Mouse (Mus musculus): Measurements from ENCODE around the gene Slc36a3. TPM values are rescaled to one million over a fixed set of nuclear protein-coding genes. Genes with fewer than 3 reads are reported as not detected.

The Slc36a3 gene
- polyA plus RNA-seq, 1 experiment from 2014 or later: not detected

- Histone ChIP-seq H3K4me3 (replicated peaks) (no peak overlapping the region), H3K27ac (no peak overlapping the region), H3K9ac (replicated peaks) (no peak overlapping the region), H3K4me1 (replicated peaks) (no peaks in the 10 kb centered on the region), H3K9me3 (no peaks in the 10 kb centered on the region), H3K36me3 (no peaks in the 10 kb centered on the region), H3K4me2 (replicated peaks) (no peak overlapping the region), H3K27me3 (0 out of 2 replicates have a peak, but pooled peaks cover 2% of the 10 kb centered on the region)
- no peak for ATAC-seq
- WGBS: 91% methylated on average over 6 of the region's 6 CpGs
Observed at GRCm38 (mm10) chr11:55168914-55169313, 17.4 kb upstream of the Slc36a3 start.

- H3K27ac ChIP-seq: no peak overlapping the region
- H3K27me3 ChIP-seq: 0 out of 2 replicates have a peak, but pooled peaks cover 2% of the 10 kb centered on the region
- no peaks in the 10 kb centered on the region for H3K36me3 ChIP-seq
- H3K4me2 ChIP-seq (replicated peaks): no peak overlapping the region
- no peak for ATAC-seq
- 84% methylated on average over 4 of the region's 4 CpGs for WGBS
- H3K4me3 ChIP-seq (replicated peaks): no peak overlapping the region
- no peak overlapping the region for H3K9ac ChIP-seq (replicated peaks)
- H3K4me1 ChIP-seq (replicated peaks): no peaks in the 10 kb centered on the region
- H3K9me3 ChIP-seq: no peaks in the 10 kb centered on the region
Observed at GRCm38 (mm10) chr11:55168504-55168903, 17.0 kb upstream of the Slc36a3 start.

- ATAC-seq: no peak
- H3K9ac ChIP-seq (replicated peaks): no peak overlapping the region
- H3K27ac ChIP-seq: no peak overlapping the region
- 92% methylated on average over 7 of the region's 7 CpGs for WGBS
- no peak overlapping the region for H3K4me3 ChIP-seq (replicated peaks)
- H3K4me1 ChIP-seq (replicated peaks): no peaks in the 10 kb centered on the region
- no peaks in the 10 kb centered on the region for H3K9me3 ChIP-seq
- no peaks in the 10 kb centered on the region for H3K36me3 ChIP-seq
- no peaks in the 10 kb centered on the region for H3K27me3 ChIP-seq
- H3K4me2 ChIP-seq (replicated peaks): no peak overlapping the region
Observed at GRCm38 (mm10) chr11:55165748-55166147, 14.2 kb upstream of the Slc36a3 start.

- Histone ChIP-seq H3K4me2 (replicated peaks) (no peak overlapping the region), H3K27me3 (no peaks in the 10 kb centered on the region), H3K9me3 (no peaks in the 10 kb centered on the region), H3K4me3 (replicated peaks) (no peak overlapping the region), H3K27ac (no peak overlapping the region), H3K4me1 (replicated peaks) (no peaks in the 10 kb centered on the region), H3K36me3 (no peaks in the 10 kb centered on the region), H3K9ac (replicated peaks) (no peak overlapping the region)
- no peak for ATAC-seq
- WGBS: 44% methylated on average over 3 of the region's 3 CpGs
Observed at GRCm38 (mm10) chr11:55164723-55165122, 13.2 kb upstream of the Slc36a3 start.

- no peak for ATAC-seq
- Histone ChIP-seq H3K4me2 (replicated peaks) (no peak overlapping the region), H3K36me3 (no peaks in the 10 kb centered on the region), H3K4me3 (replicated peaks) (no peak overlapping the region), H3K9me3 (no peaks in the 10 kb centered on the region), H3K27me3 (no peaks in the 10 kb centered on the region), H3K27ac (no peak overlapping the region), H3K4me1 (replicated peaks) (no peaks in the 10 kb centered on the region), H3K9ac (replicated peaks) (no peak overlapping the region)
- WGBS: 51% methylated on average over 9 of the region's 9 CpGs
Observed at GRCm38 (mm10) chr11:55162670-55163069, 11.2 kb upstream of the Slc36a3 start.

GRCm38 (mm10) chr11:55158785-55159359 is 7.4 kb upstream of the Slc36a3 start:
- H3K4me2 ChIP-seq (replicated peaks): no peak overlapping the region
- no peaks in the 10 kb centered on the region for H3K36me3 ChIP-seq
- H3K27ac ChIP-seq: no peak overlapping the region
- WGBS: 52% methylated on average over 13 of the region's 13 CpGs
- no peak overlapping the region for H3K9ac ChIP-seq (replicated peaks)
- no peak overlapping the region for H3K4me3 ChIP-seq (replicated peaks)
- ATAC-seq: no peak
- no peaks in the 10 kb centered on the region for H3K4me1 ChIP-seq (replicated peaks)
- H3K9me3 ChIP-seq: no peaks in the 10 kb centered on the region
- H3K27me3 ChIP-seq: no peaks in the 10 kb centered on the region

GRCm38 (mm10) chr11:55155070-55155421 is 3.5 kb upstream of the Slc36a3 start:
- no peaks in the 10 kb centered on the region for H3K36me3 ChIP-seq

GRCm38 (mm10) chr11:55154398-55155069 is 3.0 kb upstream of the Slc36a3 start:
- 77% methylated on average over 3 of the region's 3 CpGs for WGBS
- no peaks in the 10 kb centered on the region for H3K9me3 ChIP-seq
- no peak overlapping the region for H3K9ac ChIP-seq (replicated peaks)
- H3K4me1 ChIP-seq (replicated peaks): no peaks in the 10 kb centered on the region
- H3K36me3 ChIP-seq: no peaks in the 10 kb centered on the region
- no peak overlapping the region for H3K27ac ChIP-seq
- no peak overlapping the region for H3K4me3 ChIP-seq (replicated peaks)
- ATAC-seq: no peak
- no peak overlapping the region for H3K4me2 ChIP-seq (replicated peaks)
- H3K27me3 ChIP-seq: no peaks in the 10 kb centered on the region

More at GRCm38 (mm10) chr11:55155070-55155421, 3.5 kb upstream of the Slc36a3 start:
- no peaks in the 10 kb centered on the region for H3K4me1 ChIP-seq (replicated peaks)
- H3K4me2 ChIP-seq (replicated peaks): no peak overlapping the region
- H3K9me3 ChIP-seq: no peaks in the 10 kb centered on the region
- no peak overlapping the region for H3K27ac ChIP-seq
- 88% methylated on average over 6 of the region's 6 CpGs for WGBS
- no peak overlapping the region for H3K4me3 ChIP-seq (replicated peaks)
- no peaks in the 10 kb centered on the region for H3K27me3 ChIP-seq
- ATAC-seq: no peak
- H3K9ac ChIP-seq (replicated peaks): no peak overlapping the region

GRCm38 (mm10) chr11:55148461-55148860 is 3.0 kb downstream of the Slc36a3 start:
- no peak overlapping the region for H3K9ac ChIP-seq (replicated peaks)
- H3K4me2 ChIP-seq (replicated peaks): no peak overlapping the region
- WGBS: 87% methylated on average over 4 of the region's 4 CpGs
- no peaks in the 10 kb centered on the region for H3K9me3 ChIP-seq
- no peak for ATAC-seq
- H3K4me3 ChIP-seq (replicated peaks): no peak overlapping the region
- no peak overlapping the region for H3K27ac ChIP-seq
- no peaks in the 10 kb centered on the region for H3K36me3 ChIP-seq
- H3K4me1 ChIP-seq (replicated peaks): no peaks in the 10 kb centered on the region
- H3K27me3 ChIP-seq: no peaks in the 10 kb centered on the region

GRCm38 (mm10) chr11:55147423-55147822 is 4.1 kb downstream of the Slc36a3 start:
- Histone ChIP-seq H3K4me2 (replicated peaks) (no peak overlapping the region), H3K9ac (replicated peaks) (no peak overlapping the region), H3K4me3 (replicated peaks) (no peak overlapping the region), H3K4me1 (replicated peaks) (no peaks in the 10 kb centered on the region), H3K9me3 (no peaks in the 10 kb centered on the region), H3K27me3 (no peaks in the 10 kb centered on the region), H3K36me3 (no peaks in the 10 kb centered on the region), H3K27ac (no peak overlapping the region)
- 53% methylated on average over 6 of the region's 6 CpGs for WGBS
- no peak for ATAC-seq

- no peaks in the 10 kb centered on the region for H3K4me1 ChIP-seq (replicated peaks)
- no peak overlapping the region for H3K4me2 ChIP-seq (replicated peaks)
- H3K27ac ChIP-seq: no peak overlapping the region
- 43% methylated on average over 1 of the region's 1 CpGs for WGBS
- ATAC-seq: no peak
- no peaks in the 10 kb centered on the region for H3K27me3 ChIP-seq
- no peak overlapping the region for H3K9ac ChIP-seq (replicated peaks)
- H3K4me3 ChIP-seq (replicated peaks): no peak overlapping the region
- H3K36me3 ChIP-seq: no peaks in the 10 kb centered on the region
- H3K9me3 ChIP-seq: no peaks in the 10 kb centered on the region
Observed at GRCm38 (mm10) chr11:55146855-55147254, 4.7 kb downstream of the Slc36a3 start.

- Histone ChIP-seq H3K36me3 (no peaks in the 10 kb centered on the region), H3K4me3 (replicated peaks) (no peak overlapping the region), H3K27ac (no peak overlapping the region), H3K9me3 (no peaks in the 10 kb centered on the region), H3K4me1 (replicated peaks) (no peaks in the 10 kb centered on the region), H3K4me2 (replicated peaks) (no peak overlapping the region), H3K27me3 (no peaks in the 10 kb centered on the region), H3K9ac (replicated peaks) (no peak overlapping the region)
- ATAC-seq: no peak
- 80% methylated on average over 5 of the region's 5 CpGs for WGBS
Observed at GRCm38 (mm10) chr11:55144011-55144410, 7.5 kb downstream of the Slc36a3 start.

- no peak overlapping the region for H3K4me3 ChIP-seq (replicated peaks)
- no peak overlapping the region for H3K27ac ChIP-seq
- H3K9me3 ChIP-seq: no peaks in the 10 kb centered on the region
- H3K4me2 ChIP-seq (replicated peaks): no peak overlapping the region
- no peak for ATAC-seq
- WGBS: 81% methylated on average over 4 of the region's 4 CpGs
- H3K36me3 ChIP-seq: no peaks in the 10 kb centered on the region
- H3K9ac ChIP-seq (replicated peaks): no peak overlapping the region
- H3K4me1 ChIP-seq (replicated peaks): no peaks in the 10 kb centered on the region
- H3K27me3 ChIP-seq: no peaks in the 10 kb centered on the region
Observed at GRCm38 (mm10) chr11:55141502-55141901, 10.0 kb downstream of the Slc36a3 start.
